Mouse (Mus musculus) ZHBTc4 (cell line): ENCODE measurements around the gene Ankrd34a.
A peak's percentile ranks its signal among the peaks of the same experiment; 100 is the strongest.

ENCODE experiments used
- DNase-seq: peaks from one replicate; pipeline ENCODE4 v3.0.0-alpha.2; 2011; ENCODE audit warnings: low read depth, low spot score

Gene Ankrd34a

GRCm38 (mm10) chr3:96563267-96563666, 33.2 kb upstream of the Ankrd34a start:
- DNase-seq, result no peak

DNA sequence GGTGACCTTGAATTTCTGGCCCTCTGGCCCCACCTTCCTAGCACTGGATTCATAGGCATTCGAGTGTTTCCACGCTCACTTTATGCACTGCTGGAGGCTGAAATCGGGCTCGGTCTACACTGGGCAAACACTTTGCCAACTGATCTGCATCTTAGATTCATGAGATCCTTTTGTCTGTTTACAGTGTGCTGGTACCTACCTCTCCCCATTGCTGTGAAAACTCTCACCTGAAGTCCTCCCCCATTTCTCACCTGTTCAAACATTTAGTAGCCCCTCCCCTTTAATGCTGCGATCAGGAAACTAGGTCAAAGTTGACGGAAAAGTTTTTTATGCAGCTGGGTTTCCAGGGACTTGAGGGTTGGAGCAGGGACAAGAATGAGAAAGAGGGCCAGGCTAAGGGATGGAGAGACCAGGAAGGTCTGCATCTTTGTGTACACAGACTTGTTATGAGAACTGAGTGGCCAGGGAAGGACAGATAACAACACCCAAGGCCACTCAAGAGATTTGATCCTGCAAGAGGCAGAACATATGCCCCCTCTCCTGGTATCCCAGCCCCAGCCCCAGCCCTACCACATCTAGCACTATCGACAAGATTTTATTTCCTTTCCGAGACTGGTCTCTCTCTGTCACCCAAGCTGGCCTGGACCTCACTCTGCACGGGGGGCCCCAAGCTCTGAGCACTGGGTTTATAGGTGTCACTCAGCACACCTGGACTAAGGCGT, 32.4 kb upstream of the Ankrd34a start:
- no peak for DNase-seq

- no peak for DNase-seq
These were observed 31.8 kb upstream of the Ankrd34a start for GRCm38 (mm10) chr3:96564633-96565032.

DNA sequence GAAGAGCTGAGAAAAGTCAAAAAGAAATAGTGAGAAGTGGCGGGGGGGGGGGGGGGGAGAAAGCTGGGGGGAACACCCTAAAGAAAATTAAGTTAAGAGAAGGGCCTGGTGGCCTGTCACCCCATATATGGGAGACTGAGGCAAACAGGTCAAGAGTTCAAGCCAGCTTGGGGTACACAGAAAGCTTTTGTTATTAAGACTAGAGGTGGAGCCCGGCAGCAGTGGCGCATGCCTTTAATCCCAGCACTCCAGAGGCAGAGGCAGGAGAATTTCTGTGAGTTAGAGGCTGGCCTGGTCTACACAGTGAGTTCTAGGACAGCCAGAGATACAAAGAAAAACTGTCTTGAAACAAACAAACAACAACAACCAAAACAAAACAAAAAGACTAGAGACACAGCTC, 31.3 kb upstream of the Ankrd34a start:
- DNase-seq, result no peak

DNA sequence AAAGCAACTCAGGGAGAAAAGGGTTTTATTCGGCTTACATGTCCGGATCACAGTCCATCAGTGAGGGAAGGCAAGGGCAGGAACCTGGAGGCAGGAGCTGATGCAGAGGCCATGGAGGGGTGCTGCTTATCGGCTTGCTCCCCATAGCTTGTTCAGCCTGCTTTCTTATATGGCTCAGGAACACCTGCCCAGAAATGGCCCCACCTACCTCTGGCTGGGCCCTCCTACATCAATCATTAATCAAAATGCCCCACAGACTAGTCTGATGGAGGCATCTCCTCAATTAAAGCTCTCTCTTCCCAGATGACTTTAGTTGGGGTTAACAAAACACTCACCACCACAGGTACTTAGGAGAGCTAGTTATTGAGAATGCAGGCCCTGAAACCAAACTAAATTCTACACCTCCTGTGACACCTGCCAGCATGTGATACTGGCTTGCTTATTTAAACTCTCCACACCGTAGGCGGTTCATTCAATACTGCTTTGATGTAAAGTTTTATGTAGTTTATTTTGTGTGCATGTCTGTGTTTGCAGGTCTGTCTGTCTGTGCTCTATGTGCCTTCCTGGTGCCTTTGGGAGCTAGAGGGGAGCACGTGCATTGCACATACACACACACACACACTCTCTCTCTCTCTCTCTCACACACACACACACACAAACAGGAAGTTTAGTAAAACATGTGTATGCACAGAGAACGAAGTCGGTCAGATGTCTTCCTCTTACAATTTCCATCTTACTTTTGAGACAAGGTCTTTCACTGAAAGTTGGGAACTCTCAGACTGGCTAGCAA, 29.6 kb upstream of the Ankrd34a start:
- no peak for DNase-seq

DNA sequence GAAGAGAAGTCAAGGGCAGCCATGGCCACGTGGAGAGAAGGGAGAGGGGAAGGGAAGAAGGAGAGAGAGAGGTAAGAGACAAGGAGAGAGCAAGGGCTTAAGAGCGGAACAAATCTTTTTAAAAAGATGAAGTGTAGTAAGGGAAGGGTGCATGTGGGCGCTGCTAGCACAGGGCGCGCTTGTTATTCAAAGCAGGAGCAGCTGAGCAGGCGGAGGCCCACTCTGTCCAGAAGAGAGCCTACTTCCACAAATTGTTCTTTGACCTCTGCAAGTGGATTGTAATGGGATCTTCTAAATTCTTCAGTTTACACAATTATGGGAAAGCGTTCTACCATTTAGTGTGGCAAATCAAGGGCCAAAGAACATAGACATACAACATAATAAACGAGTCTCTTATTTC, 27.8 kb upstream of the Ankrd34a start:
- no peak for DNase-seq

DNA sequence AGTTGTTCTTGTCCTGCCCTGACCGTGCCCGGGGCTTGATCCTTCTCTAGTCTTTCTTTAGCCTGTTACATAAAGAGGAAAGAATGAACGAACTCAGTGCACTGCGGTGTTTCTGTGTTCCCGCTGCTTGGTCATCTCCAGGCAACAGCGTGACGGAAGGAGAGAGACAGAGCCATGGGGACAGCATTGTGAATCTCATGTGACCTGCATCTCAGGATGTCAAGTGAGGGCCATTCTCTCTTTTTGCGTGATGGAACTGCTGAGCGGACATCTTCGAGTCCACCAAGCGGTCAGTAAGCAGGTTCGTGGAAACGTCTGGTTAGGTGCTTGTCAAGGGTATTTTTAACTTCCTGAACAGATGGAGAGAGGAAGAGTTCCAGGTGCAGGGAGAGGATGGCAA, 26.9 kb upstream of the Ankrd34a start:
- no peak for DNase-seq

- peak; percentile 59 for DNase-seq
These were observed 26.4 kb upstream of the Ankrd34a start for GRCm38 (mm10) chr3:96569966-96570605.

DNA sequence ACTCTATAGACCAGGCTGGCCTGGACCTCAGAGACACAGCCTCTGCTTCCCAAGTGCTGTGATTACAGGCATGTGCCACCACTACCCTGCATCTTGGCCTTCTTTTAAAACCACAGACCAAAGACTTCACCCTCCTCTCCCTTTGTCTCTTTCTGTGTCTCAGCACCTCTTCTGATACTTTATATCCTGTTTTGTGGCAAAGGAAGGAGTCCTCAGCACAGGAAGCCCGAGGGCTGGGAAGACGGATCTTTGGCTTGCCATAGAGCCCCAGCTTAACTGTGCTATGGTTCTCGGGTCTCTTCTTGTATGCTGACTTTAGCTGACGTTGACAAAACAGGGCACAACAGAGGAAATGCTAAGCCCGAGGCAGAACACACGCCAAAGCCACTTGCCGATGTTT, 25.8 kb upstream of the Ankrd34a start:
- no peak for DNase-seq

DNA sequence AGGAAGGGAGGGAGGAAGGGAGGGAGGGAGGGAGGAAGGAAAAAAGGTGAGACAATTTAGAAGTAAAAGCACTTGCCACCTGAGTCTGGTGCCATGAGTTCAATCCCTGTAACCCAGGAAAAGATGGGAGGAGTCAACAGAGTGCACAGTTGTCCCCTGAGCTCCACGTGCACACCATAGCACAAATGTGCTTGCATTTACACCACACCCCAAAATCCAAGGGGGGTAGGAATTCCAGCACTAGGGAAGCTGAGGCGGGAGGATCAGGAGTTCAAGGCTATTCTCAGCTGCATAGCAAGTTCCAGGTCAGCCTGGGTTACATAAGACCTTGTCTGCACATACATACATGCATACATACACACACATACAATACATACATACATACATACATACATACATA, 25.1 kb upstream of the Ankrd34a start:
- DNase-seq, result peak; percentile 91

DNA sequence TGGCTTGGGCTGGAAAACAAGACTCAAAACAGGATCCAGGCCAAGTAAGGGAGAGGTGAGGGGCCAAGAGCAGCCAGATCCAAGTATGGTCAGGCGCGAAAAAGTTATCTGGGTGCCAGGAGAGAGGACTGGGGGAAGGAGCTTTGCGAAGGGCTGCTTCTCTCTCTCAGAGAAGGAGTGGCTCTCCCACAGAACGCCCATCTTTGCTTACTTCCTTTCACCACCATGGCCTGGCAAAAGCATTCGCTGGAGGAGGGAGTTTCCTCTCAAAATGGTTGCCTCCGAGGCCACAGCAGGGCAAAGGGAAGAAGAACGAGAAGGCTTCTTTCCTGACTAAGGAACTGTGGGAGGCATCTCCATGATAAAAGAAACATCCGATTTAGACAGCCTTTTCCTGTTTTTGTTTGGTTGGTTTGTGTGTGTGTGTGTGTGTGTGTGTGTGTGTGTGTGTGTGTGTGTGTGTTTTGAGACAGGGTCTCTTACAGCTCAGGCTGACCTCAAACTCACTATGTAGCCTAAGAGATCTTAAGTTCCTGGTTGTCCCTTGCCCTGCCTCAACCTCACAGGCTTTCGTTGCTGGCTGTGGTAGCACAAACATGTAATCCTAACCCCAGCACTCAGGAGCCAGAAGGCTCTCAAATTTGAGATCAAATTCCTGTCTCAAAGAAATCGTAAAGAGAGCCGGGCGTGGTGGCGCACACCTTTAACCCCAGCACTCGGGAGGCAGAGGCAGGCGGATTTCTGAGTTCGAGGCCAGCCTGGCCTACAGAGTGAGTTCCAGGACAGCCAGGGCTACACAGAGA, 24.3 kb upstream of the Ankrd34a start:
- DNase-seq, result peak; percentile 70

DNA sequence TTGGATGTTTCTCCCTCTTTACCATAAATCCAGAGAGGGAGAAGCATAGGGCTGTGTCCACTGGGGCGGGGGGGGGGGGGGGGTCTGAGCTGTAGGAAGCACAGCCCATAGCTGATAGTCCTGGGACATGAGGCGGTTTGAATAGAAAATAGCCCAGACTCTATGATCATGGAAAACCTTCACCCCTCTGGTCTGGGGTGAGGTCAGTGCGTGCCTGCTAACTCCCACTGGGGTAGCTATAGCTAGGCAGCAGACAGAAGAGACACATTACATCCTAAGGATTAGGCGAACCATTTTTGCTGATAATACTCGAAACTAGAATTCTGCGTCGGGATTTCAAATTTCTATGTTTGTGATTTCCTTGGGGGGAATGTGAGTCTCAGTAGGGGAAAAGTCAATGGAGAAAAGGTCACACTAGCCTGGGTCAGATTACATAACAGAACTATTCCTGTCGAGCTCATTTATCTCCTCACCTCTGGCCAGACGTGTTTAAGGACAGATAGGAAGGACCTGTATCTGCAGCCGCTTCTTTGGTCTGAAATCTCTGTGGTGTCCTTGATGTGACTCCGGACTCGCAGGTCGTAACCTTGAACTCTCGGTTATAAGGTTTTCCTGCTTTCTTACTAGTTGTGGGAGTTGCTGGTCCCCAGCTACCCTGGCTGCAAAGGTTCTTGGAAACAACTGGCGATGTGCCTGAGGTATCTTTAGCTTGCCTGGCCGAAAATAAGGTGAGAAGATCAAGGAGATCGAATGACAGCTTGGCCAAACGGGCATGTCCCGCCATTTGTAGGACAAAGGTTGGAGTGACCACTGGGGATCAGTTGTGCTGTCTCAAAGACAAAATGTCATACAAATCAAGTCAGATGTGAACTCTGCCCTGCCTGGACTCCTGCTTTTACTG, 22.6 kb upstream of the Ankrd34a start:
- DNase-seq, result no peak

- DNase-seq, result no peak
These were observed 21.0 kb upstream of the Ankrd34a start for GRCm38 (mm10) chr3:96575272-96575984.

GRCm38 (mm10) chr3:96576005-96576658, 20.3 kb upstream of the Ankrd34a start:
- peak; percentile 83 for DNase-seq

GRCm38 (mm10) chr3:96576690-96577541, 19.5 kb upstream of the Ankrd34a start, which contains the start of gene Gm16253:
Gene Gm16253 (plus strand): TSS chr3:96576984.
- DNase-seq, result peak; percentile 99

DNA sequence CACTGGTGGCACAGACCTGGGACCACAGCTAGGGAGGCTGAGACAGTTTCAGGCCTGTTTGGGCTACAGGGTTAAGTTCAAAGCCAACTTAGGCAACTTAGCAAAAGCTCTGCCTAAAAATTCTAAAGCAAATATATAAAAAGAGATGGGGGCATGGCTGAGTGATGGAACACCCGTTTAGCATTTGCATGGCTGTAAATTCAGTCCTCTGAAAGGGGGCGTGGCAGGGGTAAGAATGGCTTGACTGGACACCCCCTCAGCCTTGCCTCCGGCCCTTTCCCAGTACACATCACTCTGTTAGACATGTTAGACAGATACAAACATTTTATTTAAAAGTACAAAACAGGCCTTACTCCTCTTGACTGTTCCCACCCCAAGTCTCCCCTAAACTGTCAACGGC, 18.9 kb upstream of the Ankrd34a start:
- DNase-seq, result peak; percentile 80

- no peak for DNase-seq
These were observed 17.7 kb upstream of the Ankrd34a start for GRCm38 (mm10) chr3:96578561-96579238.

DNA sequence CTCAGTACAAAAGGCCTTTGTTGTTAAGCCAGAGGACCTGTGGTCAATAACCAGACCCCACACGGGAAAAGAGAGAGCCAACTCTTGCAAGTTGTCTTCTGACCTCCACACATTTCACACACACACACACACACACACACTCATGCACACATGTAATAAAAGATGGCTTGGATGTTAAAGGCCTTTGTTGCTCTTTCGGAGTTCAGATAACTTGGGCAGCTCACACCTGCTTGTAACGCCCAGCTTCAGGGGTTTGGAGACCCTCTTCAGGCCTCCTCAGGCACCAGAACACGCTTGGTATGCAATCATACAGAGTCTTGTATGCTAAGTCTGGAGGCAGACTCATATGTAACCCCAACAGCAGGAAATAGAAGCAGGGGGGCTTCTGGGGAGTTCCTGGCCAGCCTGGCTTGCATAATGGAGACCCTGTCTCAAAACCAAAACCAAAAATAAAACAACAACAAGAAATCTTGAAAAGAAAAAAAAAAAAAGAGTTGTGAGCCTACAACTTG, 17.1 kb upstream of the Ankrd34a start:
- no peak for DNase-seq
